Comparison of ENCODE assay signal across 8 mouse cellular contexts in the genomic region with DNA sequence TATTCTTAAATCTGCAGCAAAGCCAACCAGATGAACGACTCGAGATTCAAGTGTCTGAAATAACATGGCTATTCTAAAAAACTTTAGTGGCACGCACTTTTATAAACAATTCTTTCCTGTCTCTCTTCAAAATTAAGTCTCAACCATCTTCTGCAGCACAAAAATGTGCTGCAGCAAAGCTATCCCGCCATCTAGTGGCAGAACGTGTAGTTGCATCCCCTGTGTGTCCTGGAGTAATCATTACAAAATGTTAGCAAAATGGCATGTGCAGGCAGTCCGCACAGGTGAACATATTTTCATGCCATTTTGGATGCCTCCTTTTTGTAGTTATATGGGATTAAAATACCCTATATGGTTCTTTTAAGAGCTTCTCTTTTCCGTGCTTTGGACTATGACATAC.
DNase-seq lines count a peak whose midpoint lies in the region; ATAC-seq and TF ChIP-seq lines count a peak whose summit lies in the region.

No protein-coding gene starts in this region.

- no peak overlapping the region for H3K9ac ChIP-seq in heart, embryonic 12.5 days
- H3K9ac ChIP-seq in hindbrain, embryonic 11.5 days (ENCODE audit: low read depth, low read length): no peak overlapping the region
- no peak overlapping the region for H3K9ac ChIP-seq in midbrain, embryonic 14.5 days (replicated peaks; ENCODE audit: low read length)

- peak; percentile 55 for DNase-seq in heart, adult 8-10 months (ENCODE audit: low spot score)
- peak; percentile 24 to 44 for DNase-seq in adrenal gland, postnatal 4 days (ENCODE audit: low spot score in 2 of 2)
- DNase-seq in hindbrain, embryonic 11.5 days (ENCODE audit: low spot score): peak; percentile 86
- DNase-seq in left cerebral cortex, adult 8-10 months (ENCODE audit: low spot score in 2 of 2): peak; percentile 28 to 63
- peak; percentile 94 for DNase-seq in midbrain, embryonic 14.5 days
- DNase-seq in splenic B cell, adult 2 months (ENCODE audit: low read depth, low spot score): peak; percentile 64

- no peak overlapping the region for H3K4me3 ChIP-seq in heart, embryonic 12.5 days
- no peak overlapping the region for H3K4me3 ChIP-seq in embryonic fibroblast, embryonic 13.5 days (ENCODE audit: insufficient read depth, low read length)
- H3K4me3 ChIP-seq in hindbrain, embryonic 11.5 days (ENCODE audit: low read depth, low read length): no peak overlapping the region
- H3K4me3 ChIP-seq in midbrain, embryonic 14.5 days (replicated peaks; ENCODE audit: low read depth, low read length): no peak overlapping the region

- TF ChIP-seq POLR2A in embryonic fibroblast, embryonic 13.5 days (IDR thresholded peaks at IDR 0.05; ENCODE audit: low read depth, low read length): no peak

- H3K36me3 ChIP-seq in heart, embryonic 12.5 days: no peaks in the 10 kb centered on the region
- no peaks in the 10 kb centered on the region for H3K36me3 ChIP-seq in hindbrain, embryonic 11.5 days (ENCODE audit: control insufficient read depth, insufficient read depth, low read length)
- H3K36me3 ChIP-seq in midbrain, embryonic 14.5 days (ENCODE audit: control insufficient read depth, insufficient read depth, low read length): no peaks in the 10 kb centered on the region
- no peaks in the 10 kb centered on the region for H3K36me3 ChIP-seq in splenic B cell, adult 2 months (ENCODE audit: control insufficient read depth, insufficient read depth, low read length, poor library complexity, severe bottlenecking)

- no peak overlapping the region for H3K4me2 ChIP-seq in heart, embryonic 12.5 days
- H3K4me2 ChIP-seq in hindbrain, embryonic 11.5 days (replicated peaks; ENCODE audit: low read depth, low read length): no peak overlapping the region
- no peak overlapping the region for H3K4me2 ChIP-seq in midbrain, embryonic 14.5 days (ENCODE audit: low read length)

- no peak for ATAC-seq in heart, embryonic 12.5 days (ENCODE audit: insufficient number of reproducible peaks, low FRiP score)
- no peak for ATAC-seq in hindbrain, embryonic 11.5 days (ENCODE audit: low FRiP score)
- peak; percentile 71; the same call in 1 of the 2 replicates for ATAC-seq in midbrain, embryonic 14.5 days (ENCODE audit: low FRiP score, low TSS enrichment)

- no peak overlapping the region for H3K27ac ChIP-seq in heart, embryonic 12.5 days (ENCODE audit: poor library complexity, severe bottlenecking)
- H3K27ac ChIP-seq in embryonic fibroblast, embryonic 13.5 days (ENCODE audit: insufficient read depth, low read length): no peak overlapping the region
- H3K27ac ChIP-seq in hindbrain, embryonic 11.5 days (ENCODE audit: low read depth, low read length): no peak overlapping the region
- H3K27ac ChIP-seq in midbrain, embryonic 14.5 days (replicated peaks; ENCODE audit: low read depth, low read length): no peak overlapping the region

- H3K4me1 ChIP-seq in heart, embryonic 12.5 days (replicated peaks): no peaks in the 10 kb centered on the region
- no peaks in the 10 kb centered on the region for H3K4me1 ChIP-seq in embryonic fibroblast, embryonic 13.5 days (ENCODE audit: control insufficient read depth, insufficient read depth, low read length)
- no peaks in the 10 kb centered on the region for H3K4me1 ChIP-seq in hindbrain, embryonic 11.5 days (replicated peaks; ENCODE audit: control insufficient read depth, insufficient read depth, low read length)
- H3K4me1 ChIP-seq in midbrain, embryonic 14.5 days (ENCODE audit: control insufficient read depth, insufficient read depth, low read length): no peaks in the 10 kb centered on the region

- no peaks in the 10 kb centered on the region for H3K9me3 ChIP-seq in heart, embryonic 12.5 days (replicated peaks)
- H3K9me3 ChIP-seq in hindbrain, embryonic 11.5 days (ENCODE audit: control insufficient read depth, low read length): no peaks in the 10 kb centered on the region
- no peaks in the 10 kb centered on the region for H3K9me3 ChIP-seq in midbrain, embryonic 14.5 days (ENCODE audit: control insufficient read depth, low read length)

- TF ChIP-seq CTCF in embryonic fibroblast, embryonic 13.5 days (IDR thresholded peaks at IDR 0.05; ENCODE audit: borderline replicate concordance, insufficient read depth, low read length): peak; percentile 80; the same call in 1 of the 2 replicates

- WGBS in heart, embryonic 12.5 days: 20% methylated on average over 7 of the region's 7 CpGs
- WGBS in hindbrain, embryonic 11.5 days: 22% methylated on average over 7 of the region's 7 CpGs
- WGBS in midbrain, embryonic 14.5 days: 26% methylated on average over 7 of the region's 7 CpGs

- no peaks in the 10 kb centered on the region for H3K27me3 ChIP-seq in heart, embryonic 12.5 days (replicated peaks)
- H3K27me3 ChIP-seq in hindbrain, embryonic 11.5 days (ENCODE audit: control insufficient read depth, insufficient read depth, low read length): no peaks in the 10 kb centered on the region
- H3K27me3 ChIP-seq in midbrain, embryonic 14.5 days (ENCODE audit: control insufficient read depth, insufficient read depth, low read length): no peaks in the 10 kb centered on the region
- no peaks in the 10 kb centered on the region for H3K27me3 ChIP-seq in splenic B cell, adult 2 months (ENCODE audit: control insufficient read depth, insufficient read depth, low read length, poor library complexity, severe bottlenecking)

Comparison
In these comparisons a context has a peak if more than half of its experiments do, and no peak if none do; other contexts are left out.
1. DNase-seq: peak in every context shown above with its lines; median percentile 94 in midbrain, embryonic 14.5 days; 86 in hindbrain, embryonic 11.5 days; 64 in splenic B cell, adult 2 months; 55 in heart, adult 8-10 months; 46 in left cerebral cortex, adult 8-10 months; 34 in adrenal gland, postnatal 4 days.